Mouse (Mus musculus): Measurements from ENCODE around the gene Pde4a. TPM values are rescaled to one million over a fixed set of nuclear protein-coding genes. Genes with fewer than 3 reads are reported as not detected.
A peak's percentile ranks its signal among the peaks of the same experiment; 100 is the strongest.

The Pde4a gene
- 10 to 100 TPM; 22.1 to 23.2 TPM for total RNA-seq (2021)
- long read RNA-seq, experiment 1, transcript Pde4a-203 (15 exons, 2,962 nt), result major isoform, 13 of 19 reads
- long read RNA-seq, experiment 1, partial matches to known transcripts, result 1 of 19 reads
- long read RNA-seq, experiment 1, other reads (novel, unspliced or antisense), result 4 of 19 reads
- long read RNA-seq, experiment 2, transcript Pde4a-203 (15 exons, 2,962 nt), result major isoform, 8 of 15 reads
- long read RNA-seq, experiment 2, partial matches to known transcripts, result 2 of 15 reads
- long read RNA-seq, experiment 2, other reads (novel, unspliced or antisense), result 5 of 15 reads

DNA sequence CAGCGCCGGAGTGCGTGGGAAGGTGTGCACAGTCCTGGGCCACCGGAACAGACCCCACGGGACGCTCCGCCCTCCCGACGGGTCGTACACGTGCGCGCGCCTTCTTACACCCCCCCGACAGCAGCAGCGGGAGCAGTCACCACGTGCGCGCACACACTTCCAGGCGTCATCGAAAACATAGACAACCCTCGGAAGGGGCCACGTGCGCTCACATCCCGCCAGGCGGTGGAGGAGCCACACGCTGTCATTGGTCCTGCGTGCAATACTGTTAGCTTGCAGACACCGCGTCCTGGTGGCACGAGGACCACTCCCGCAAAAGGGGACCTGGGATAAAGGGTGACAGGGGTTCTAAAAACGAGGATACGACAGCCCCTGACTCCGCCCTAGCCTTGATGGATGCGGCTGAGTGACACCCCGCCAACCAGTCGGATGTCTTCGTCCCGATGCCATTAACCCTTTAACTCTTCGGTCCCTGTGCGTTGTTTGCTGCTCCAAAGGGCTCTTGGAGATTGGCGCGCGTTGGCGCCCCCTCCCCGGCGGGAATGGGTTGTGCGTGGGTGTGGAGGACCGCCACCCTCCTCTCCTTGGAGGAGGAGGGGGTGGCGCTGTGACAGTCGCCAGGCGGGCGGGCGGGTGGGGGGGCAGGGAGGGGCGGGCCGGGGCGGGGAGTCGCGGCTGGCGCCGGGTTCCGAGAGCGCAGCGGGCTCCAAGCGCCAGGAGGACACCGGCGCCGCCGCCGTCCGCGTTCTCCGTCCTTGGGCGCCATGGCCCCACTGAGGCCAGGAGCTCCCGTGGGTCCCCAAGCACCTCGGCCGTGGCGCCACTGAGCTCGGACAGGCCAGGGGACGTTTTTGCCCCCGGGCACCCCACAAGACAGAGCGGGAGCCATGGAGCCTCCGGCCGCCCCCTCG, at the start of gene Pde4a:
Gene Pde4a (plus strand): TSS at position 674 of the 911 bp plus-strand sequence.
- DNase-seq, result no peak

DNA sequence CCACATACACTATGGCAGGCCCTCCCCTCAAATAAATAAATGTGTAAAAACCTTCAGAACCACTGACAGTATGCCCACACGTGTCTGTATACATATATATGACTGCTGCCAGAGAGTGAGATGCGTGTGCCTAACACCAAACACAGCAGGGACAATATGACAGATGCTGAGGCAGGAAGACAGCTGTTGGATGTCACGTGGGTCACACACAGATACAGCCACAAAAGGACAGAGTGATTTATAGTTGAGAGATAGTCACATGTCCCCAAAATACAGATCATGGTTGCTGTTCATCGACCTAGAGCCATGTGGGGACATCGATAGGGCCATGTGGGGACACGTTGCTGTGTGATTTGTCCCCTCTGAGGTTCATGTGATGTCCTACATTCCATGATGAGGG, 48.4 kb upstream of the Pde4a start:
- DNase-seq, result no peak

DNA sequence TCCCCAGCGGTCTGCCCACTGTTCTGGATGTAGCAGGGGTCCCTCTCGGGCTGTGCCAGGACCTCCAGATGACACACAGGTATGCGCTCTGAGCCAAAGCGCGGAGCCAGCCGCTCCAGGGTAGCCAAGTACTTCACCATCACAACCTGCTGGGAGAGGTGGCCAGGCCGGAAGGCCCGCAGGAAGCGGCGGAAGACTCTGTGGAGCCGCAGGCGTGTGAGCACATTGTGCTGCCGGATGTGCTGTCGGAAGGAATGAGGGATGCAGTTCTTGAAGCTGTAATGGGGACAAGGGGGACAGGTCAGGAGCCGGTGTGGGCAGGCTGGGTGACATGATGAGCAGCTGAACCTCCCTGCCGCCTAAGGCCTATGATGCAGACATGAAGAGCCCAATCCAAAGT, 44.0 kb upstream of the Pde4a start:
- DNase-seq, result no peak

DNA sequence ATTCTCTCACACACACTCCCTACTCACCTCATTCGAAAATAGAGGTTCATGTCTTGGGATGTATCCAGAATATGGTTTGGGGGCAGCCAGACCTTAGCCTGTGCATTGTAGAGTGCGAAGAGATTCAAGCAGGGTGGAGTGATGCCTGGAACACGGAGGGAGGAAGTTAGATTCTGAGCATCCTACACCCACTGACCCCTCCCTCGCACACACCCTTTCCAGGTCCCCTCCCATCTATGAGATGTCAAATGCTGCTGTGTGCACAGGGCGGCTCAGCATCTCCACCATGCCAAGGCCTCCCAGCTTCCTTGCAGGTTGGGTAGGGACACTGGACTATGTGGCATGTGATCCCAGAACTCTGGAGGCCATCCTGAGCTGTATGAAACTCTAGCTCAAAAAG, 40.7 kb upstream of the Pde4a start:
- no peak for DNase-seq

DNA sequence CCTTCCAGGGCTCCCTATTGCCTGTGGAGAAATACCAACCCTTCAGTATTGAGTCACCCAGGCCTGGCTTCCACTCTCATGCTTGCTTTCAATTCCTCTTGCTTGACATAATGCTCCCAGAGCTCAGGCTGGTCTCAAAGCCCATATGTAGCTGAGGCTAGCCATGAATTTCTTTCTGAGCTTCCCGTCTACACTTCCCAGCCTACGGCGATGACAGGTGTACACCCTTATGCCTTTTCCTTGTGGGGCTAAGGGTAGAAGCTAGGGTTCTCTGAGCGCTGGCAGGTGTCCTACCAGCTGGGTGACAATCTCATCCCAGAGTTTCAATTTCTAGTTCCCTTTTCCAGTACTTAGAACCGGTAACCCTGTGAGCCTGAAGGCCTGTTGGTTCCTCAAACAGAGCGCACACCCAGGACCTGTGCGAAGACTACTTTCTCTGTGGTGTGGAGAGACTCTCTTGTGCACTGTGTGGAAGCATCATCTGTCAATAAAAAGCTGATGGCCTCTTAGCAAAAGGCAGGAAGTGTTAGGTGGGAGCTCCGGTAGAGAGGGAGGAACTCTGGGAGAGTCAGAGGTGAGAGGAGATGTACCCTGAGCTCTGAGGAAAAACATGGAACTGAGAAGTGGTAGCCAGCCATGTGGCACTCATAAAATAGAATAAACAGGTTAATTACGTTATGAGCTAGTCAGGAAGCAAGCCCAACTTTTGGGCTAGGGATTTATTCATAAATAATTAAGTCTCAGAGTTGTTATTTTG, 39.8 kb upstream of the Pde4a start:
- no peak for DNase-seq

- no peak for DNase-seq
These were observed 39.3 kb upstream of the Pde4a start for GRCm38 (mm10) chr9:21126259-21126627.

- peak; percentile 78 for DNase-seq
These were observed 34.2 kb upstream of the Pde4a start, which contains the start of gene Tyk2 for GRCm38 (mm10) chr9:21131059-21131956. Gene Tyk2 (minus strand): TSS chr9:21131243.

GRCm38 (mm10) chr9:21132102-21132775, 33.3 kb upstream of the Pde4a start:
- no peak for DNase-seq

- DNase-seq, result no peak
These were observed 32.3 kb upstream of the Pde4a start for GRCm38 (mm10) chr9:21133064-21133707.

DNA sequence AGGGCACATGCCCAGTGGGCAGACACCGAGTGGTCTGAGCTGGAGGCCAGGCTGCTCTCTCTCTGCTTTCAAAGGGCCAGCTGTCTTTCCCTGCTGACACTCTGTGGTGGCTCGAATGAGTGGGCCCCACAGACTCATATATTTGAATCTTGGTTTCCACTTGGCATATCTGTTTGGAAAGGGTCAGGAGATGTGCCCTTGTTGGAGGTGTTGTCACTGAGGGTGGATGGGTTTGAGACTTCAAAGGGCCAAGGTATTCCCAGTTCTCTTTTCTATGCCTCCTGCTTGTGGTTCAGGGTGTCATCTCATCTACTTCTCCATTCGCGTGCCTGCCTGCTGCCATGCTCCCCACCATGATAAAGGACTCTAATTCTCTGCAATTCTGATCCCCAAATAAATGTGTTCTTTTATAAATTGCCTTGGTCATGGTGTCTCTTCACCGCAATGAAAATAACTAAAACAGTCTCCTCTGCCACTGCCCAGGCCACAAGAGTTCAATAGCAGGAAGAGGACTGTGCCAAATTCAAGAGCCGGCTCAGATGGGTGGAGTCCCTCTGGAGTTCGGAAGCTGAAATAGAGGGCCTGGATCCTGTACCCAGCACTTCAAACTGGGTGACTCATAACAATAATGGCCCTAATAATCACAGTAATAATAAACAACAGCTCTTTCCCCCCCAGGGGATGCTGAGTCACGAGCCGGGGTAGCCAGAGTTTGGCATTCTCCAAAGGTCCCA, 30.8 kb upstream of the Pde4a start:
- no peak for DNase-seq

DNA sequence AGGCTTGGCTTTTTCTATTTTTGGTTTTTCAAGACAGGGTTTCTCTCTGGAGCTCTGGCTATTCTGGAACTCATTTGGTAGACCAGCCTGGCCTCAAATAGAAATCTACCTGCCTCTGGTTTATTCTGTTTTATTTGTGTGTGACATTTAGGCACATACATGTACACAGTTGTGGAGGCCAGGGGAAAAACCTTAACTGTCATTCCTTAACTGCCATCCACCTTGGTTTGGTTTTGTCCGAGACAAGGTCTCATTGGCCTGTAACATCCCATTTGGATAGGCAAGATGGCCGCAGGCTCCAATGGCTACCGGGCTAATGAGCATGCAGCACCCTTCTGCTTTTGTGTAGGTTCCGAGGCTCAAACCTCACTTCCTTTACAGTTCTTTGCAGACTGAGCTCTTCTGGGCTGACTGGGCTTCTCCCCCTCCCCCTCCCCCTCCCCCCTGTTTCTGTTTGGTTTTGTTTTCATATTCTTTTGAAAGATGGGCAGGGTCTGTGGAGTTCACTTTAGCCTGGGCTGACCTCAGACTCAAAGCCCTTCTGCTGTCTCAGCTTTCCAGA, 30.1 kb upstream of the Pde4a start:
- no peak for DNase-seq

DNA sequence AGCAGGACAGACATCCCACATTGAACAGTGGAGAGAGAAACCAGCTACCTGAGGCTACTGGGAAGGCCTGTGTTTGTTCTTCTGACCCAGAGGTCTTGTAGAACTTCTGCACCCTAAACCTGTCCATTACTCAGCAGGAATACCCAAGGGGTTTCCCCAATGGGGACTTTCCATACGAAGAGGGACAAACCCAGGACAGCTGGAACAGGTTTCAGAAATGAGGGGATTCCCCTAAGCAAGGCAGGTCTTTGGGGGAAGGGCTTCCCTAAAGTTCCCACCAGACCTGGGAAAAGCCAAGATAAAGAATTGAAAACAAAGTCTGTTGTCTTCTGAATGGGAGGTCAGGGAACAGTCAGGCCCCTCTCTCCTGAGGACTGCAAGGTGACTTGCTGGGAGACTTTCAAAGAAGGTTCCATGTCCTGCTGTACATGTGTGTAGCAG, 29.6 kb upstream of the Pde4a start:
- DNase-seq, result no peak

- DNase-seq, result no peak
These were observed 29.1 kb upstream of the Pde4a start for GRCm38 (mm10) chr9:21136401-21136800.

DNA sequence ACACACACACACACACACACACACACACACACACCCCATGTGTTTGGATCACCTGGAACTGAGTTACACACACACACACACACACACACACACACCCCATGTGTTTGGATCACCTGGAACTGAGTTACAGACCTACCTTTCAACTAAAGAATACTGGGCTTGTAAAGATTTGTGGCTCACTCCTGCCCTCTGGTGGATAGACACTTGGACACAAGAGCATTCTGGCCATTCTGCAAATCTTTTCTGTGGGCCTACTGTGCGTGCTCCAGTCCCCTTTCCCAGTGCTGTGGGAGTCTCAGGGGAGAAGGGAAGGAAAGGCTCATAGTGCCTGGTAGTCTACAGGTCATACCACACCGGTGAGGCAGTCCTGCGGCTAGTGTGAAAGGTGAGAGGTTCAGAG, 28.3 kb upstream of the Pde4a start:
- DNase-seq, result peak; percentile 64

GRCm38 (mm10) chr9:21138386-21138785, 27.1 kb upstream of the Pde4a start:
- DNase-seq, result no peak

DNA sequence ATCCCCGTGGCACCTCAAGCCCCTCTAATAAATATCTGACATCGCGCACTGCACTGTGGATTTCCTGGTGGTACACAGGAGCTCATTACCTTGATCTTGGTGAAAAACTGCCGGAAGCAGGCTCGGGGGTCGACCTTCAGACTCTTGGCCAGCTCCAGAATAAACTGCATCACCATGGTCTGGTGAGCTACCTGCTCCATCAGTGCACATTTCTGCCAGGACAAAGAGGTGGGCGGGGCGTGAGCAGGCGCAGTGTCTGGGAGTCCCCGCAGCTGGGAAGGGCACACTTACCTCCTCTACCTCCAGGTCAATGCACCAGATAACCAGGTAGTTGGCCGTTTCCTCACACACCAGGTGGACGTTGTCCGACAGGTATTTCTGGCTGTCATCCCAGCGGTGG, 23.6 kb upstream of the Pde4a start:
- DNase-seq, result no peak

DNA sequence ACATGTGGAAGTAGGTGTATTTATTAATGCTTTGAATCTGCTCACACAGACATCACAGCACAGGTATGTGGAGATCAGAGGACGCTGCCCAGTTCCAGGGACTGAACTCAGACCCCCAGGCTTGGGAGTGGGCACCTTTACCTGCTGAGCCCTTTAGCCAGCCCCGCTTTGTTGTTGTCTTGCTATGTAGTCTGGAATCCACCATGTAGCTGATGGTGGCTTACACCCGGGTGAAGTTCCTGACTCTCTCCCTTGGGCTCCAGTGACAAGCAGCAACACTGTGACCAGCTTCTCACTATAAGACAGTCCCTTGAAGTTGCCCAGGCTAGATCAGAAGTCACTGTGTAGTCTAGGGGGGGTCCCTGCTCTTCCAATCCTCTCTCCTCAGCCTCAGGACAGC, 21.2 kb upstream of the Pde4a start:
- no peak for DNase-seq

DNA sequence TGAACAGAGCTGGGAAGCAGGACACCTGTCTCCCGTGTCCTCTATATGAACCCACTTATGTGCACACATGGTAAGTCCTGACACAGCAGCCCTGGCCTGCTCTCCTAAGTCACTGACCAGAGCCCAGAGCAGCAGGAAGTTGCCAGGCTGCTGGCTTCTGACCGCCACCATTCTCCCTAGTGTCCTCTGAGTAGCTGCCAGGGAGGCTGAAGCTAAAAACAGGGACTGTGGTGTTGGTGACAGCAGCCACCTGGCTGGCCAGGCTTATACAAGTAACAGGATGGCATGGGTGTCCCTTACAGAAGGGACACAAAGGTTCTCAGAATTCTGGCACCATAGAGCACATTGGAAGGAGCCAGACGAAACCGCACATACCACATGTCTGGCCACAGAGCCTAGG, 20.1 kb upstream of the Pde4a start:
- no peak for DNase-seq

GRCm38 (mm10) chr9:21146722-21147121, 18.8 kb upstream of the Pde4a start:
- DNase-seq, result no peak
